Mouse (Mus musculus) testis, adult 2 months (tissue): ENCODE results near the gene Fat3.

Source experiments
- CTCF ChIP-seq: fragments of 200-500 bp; IDR thresholded peaks from 2 replicates; pipeline ENCODE4 v1.5.1; 2012; ENCODE audit warnings: low read depth, mild to moderate bottlenecking, inconsistent platforms, low read length, moderate library complexity; ENCODE audit not compliant: control insufficient read depth, insufficient read depth, insufficient replicate concordance
- POLR2A ChIP-seq: fragments of 200-500 bp; IDR thresholded peaks from 2 replicates; pipeline ENCODE4 v1.6.1; 2012; ENCODE audit warnings: low read depth, mild to moderate bottlenecking, inconsistent platforms, low read length, moderate library complexity; ENCODE audit not compliant: control insufficient read depth

DNA sequence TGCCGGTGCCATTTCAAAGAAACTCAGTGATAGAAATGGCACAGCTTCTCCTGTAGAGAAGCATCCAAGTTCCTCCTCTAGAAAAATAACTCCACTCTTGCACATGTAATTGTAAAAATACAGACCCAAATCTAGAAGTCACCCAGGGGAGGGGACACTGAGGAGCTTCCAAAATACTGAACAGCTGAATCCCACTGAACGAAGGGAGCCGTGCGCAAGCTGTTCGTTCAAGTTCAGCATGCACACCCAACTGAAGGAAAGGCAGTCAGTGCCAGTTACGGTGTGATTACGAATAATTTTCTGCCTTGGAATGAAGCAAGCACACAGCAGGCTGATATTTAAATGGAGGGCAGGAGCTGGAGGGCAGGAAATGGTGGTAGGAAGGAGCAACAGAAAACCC lies 476.4 kb downstream of the Fat3 start:
- no peak for TF ChIP-seq CTCF
- TF ChIP-seq POLR2A, result no peak
